Mouse (Mus musculus) skeletal muscle tissue, adult 2 months (tissue): ENCODE data around the gene Kdf1.
A peak's percentile ranks its signal among the peaks of the same experiment; 100 is the strongest.

Experiments
- DNase-seq: peaks from one replicate; pipeline ENCODE4 v3.0.0-alpha.2; 2012; ENCODE audit warnings: low read depth, low spot score

The Kdf1 gene

DNA sequence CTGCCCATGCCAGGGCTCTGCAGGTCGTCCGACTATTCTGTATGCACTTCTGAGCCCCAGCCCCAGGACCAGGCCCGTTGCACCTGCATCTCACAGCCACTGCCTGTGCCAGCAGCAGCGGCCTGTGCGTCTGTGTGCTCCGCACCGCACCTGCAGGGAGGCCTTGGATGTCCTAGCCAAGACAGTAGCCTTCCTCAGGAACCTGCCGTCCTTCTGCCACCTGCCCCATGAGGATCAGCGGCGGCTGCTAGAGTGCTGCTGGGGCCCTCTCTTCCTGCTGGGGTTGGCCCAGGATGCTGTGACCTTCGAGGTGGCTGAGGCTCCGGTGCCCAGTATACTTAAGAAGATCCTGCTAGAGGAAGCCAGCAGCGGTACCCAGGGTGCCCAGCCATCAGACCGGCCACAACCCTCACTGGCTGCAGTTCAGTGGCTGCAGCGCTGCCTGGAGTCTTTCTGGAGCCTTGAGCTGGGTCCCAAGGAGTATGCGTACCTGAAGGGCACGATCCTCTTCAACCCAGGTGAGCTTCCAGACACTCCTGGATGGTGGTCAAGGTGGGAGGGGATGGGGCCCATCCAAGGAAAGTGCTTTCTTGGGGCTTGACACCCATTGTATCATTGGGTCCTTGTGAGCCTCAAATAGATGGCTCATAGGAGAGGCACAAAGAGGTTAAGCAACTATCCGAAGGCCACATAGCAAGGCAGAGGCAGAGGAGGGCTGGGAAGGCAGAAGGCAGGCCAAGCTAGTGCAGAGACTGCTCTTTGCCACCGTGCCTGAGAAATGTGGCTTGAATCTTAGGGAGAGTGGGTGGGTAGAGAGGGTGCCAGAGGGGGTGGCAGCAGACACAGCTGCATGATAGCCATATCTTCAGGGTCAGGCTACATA, 34.9 kb downstream of the Kdf1 start:
- DNase-seq: no peak

DNA sequence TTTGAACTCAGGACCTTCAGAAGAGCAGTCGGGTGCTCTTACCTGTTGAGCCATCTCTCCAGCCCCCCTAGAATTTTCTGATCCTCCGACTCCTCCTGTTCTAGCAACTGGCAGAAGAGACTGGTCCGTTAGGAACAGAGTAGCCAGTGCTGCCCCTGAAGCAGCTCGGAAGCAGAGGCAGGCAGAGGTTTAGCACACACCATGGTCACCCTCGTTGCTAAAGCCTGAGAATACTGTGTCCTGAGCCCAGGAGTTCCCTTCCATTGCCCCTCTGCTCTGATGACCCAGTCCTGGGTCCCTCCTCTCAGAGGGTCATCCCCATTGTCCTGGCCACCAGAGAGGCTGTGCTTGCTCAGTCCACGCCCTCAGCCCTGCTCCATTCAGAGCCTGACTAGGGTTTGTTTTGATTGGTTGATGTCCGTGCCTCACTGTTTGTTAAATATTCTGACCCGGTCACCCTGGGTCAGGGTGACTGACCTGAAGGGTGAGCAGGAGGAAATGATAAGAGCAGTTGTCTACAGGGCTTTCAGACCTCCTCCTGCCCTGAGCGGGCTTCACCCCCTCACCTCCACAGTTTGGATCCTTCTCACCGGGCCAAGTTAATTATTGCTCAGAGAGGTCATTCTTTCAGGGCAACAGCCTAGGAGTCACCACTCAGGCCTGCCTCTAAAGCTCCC, 38.4 kb downstream of the Kdf1 start:
- no peak for DNase-seq

DNA sequence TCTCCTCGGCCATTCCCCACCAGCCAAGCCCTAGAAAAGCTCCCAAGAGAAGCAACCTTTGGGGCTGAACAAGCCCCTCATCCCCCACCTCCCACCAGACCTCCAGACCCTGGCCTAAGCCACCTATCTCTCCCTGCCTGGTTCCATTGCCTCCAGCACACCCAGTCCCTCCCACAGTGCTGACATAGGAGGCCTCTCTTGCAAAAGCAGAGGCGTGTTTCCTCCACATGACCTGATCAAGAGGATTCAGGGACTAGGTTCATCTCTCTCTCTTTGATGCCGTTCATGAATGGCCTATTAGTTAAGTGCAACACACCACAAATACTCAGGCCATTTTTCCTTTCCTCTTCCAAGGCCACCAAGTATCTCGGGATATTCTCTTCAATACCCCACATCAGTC, 41.1 kb downstream of the Kdf1 start:
- DNase-seq: no peak

DNA sequence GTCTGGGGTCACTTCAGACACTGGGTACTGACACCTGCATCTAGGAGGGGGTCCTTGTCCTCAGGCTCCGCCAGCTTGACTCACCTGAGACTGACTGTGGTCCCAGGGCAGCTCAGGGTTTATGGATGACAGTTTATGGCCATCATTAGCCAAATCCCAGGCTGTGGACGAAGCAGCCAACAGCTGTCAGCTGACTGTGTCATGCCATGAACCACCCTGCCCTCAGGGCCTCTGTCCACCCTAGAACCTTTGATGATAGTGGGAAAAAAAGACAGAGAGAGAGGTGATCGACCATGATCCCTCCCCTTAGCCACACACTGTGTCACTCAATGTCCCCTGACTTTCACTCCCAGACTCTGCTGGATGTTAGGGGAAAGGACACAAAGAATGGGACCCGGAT, 42.9 kb downstream of the Kdf1 start:
- DNase-seq: no peak

DNA sequence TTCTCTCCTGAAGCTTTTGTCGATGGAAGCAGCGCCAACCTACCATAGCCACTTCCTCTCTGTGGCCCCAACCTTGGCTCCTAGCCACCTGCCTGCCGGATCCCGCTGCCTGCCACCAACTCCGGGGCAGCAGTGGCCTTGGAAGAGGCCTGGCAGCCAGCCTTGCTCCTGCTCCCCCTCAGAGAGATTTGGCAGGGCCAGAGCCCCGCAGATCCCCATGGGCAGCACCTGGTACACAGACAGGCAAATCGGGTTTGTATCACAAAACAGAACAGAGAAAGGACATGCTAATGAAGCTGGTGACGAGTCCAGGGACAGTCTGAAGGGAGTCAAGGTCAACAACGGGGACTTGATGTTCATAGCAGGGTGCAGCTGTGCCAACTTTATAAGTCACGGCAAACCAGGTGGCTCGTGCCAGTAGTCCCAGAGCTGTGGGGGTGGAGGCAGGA, 44.4 kb downstream of the Kdf1 start:
- DNase-seq: no peak

DNA sequence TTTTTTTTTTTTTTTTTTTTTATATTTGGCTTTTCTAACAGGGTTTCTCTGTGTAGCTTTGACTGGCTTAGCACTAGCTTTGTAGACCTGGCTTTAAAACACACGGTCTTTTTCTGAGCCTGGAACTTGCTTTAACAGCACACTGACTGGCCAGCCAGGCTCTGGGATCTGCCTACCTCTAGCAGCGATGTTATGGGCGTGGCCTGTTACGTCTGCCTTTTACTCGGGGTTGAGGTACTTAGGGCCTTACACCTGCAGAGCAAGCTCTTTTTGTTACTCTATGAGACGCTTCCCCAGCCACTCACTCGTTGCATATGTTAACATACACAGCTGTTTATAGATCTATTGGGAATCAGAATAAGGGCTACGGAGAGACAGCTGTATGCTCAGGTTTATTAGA, 48.5 kb downstream of the Kdf1 start:
- no peak for DNase-seq

DNA sequence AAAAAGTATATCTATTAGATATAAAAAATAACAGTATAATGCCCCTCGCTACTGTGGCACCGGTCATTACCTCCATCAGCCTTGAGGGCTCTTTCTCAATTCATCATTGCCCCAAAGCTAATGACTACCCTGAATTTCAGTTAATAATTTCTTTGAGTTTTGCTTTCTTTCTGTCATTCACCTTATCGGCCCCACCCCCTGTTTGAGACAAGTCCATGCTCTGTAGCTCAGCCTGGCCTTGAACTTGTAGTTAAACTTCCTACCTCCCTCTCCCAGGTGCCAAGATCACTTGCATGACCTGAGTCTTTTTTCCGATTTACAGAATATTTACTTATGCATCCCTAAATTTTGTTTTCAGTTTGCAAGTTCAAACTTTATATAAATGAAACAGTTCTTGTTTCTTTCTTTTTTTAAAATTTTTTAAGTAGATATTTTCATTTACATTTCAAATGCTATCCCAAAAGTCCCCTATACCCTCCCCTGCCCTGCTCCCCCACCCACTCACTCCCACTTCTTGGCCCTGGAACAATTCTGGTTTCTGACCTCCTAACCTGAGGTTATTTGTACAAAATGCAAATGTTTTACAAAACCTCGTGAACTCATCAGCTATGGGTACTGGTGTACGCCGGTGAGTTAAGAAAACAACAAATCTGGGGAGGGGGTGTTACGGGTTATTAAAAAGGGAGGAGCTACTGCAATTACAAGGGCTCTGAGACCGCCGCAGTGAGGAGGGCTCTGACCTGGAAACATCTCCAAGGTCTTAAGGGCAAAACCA, 50.7 kb downstream of the Kdf1 start:
- DNase-seq: no peak

DNA sequence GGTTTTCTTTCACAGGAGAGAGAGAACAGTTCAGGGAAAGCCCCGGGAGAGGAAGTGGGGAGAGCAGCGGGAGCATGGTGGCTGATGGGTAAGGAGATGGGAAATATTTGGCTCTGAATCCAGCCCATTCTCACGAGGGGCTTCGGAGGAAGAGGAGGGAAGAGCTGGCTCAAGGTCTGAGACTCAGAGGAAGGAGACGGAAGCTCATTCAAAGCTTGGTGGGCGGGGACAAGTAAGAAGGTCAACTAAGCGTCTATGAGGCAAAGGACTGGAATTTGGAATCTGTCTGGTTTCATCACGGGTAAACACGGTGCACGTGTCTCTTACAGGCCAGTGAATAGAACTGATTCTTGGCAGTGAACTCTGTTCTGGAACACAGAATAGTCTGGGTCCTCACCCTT, 51.3 kb downstream of the Kdf1 start:
- no peak for DNase-seq

DNA sequence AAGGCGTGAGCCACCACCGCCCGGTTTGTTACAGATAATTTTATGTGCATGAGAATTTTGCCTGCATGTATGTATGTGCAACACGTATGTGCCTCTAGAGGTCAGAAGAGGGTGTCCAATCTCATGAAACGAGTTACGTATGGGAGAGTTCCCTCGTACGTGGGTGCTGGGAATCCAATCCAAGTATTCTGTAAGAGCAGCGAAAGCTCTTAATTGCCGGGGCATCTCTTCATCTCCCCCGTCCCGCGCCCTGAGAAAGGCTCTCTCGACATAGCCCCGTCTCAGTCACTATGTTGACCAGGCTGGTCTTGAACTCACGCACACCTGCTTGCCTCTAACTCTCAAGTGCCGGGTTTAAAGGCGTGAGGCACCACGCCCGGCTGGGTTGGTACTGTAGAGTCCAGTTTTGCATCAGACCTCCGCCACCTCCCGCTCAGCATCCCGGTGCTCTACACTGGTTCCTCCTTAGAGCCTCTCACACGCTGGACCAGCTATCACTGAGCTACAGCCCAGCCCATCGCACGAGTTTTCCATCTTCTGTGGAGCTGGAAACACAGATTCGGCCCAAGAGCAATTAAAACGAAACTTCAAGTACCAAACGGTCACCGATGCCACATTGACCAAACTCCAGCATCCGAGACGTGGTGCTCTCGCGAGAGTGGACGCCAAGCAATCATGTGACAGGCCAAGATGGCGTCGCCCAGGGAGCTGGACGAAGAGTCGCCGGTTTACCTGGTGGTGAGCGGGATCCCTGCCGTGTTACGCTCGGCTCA, 55.5 kb downstream of the Kdf1 start, which contains the start of gene Gpatch3:
Gene Gpatch3 (plus strand): TSS at position 676 of the 773 bp plus-strand sequence.
- peak; percentile 86 for DNase-seq

DNA sequence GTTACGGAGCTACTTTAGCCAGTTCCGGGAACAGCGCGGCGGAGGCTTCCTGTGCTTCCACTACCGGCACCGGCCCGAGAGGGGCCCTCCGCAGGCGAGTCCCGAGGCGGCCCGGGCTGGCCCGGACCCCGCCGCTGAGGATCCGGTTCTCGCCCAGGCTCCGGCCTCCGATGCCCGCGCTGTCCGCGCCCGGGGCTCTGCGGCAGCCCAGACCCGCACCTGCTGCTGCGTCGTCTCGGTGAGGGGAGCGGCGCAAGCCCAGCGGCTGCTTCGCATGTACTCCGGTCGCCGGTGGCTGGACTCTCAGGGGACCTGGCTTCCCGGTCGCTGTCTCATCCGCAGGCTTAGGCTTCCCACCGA, 56.1 kb downstream of the Kdf1 start:
- no peak for DNase-seq

DNA sequence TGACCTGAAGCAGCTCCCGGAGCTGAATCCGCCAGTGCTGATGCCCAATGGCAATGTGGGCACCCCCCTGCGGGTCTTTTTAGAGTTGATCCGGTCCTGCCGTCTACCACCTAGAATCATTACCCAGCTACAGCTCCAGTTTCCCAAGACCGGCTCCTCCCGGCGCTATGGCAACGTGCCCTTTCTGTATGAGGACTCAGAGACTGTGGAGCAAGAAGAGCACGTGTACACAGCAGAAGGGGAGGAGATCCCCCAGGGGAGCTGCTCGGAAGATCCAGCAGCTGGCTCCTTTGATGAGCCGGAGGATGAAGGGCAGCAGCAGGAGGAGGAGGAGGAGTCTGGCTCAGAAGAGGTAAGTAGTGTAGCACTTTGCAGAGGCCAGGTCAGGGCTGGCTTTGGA, 59.2 kb downstream of the Kdf1 start:
- no peak for DNase-seq
